Mouse (Mus musculus): ENCODE results near the gene Epb41l5. TPM values are rescaled to one million over a fixed set of nuclear protein-coding genes. Genes with fewer than 3 reads are reported as not detected.

The Epb41l5 gene
- polyA plus RNA-seq, 1 experiment from 2014 or later: 15.3 TPM

- Histone ChIP-seq H3K4me2 (ENCODE audit: low read length) (no peak overlapping the region), H3K9ac (ENCODE audit: low read length) (no peak overlapping the region), H3K9me3 (ENCODE audit: control insufficient read depth, low read length) (no peaks in the 10 kb centered on the region), H3K4me1 (ENCODE audit: control insufficient read depth in 2 of 2, insufficient read depth in 2 of 2, low read length in 2 of 2) (no peaks in the 10 kb centered on the region), H3K4me3 (ENCODE audit: control insufficient read depth in 1 of 2, insufficient read depth in 1 of 2, low read depth in 1 of 2, low read length in 2 of 2) (no peak overlapping the region), H3K36me3 (ENCODE audit: control insufficient read depth, insufficient read depth, low read length) (peaks cover 6% of the 10 kb centered on the region; the same call in 1 of the 2 replicates), H3K27ac (replicated peaks in 1 of 2; ENCODE audit: control insufficient read depth in 1 of 2, insufficient read depth in 1 of 2, low read depth in 2 of 2, low read length in 2 of 2) (no peak overlapping the region), H3K27me3 (ENCODE audit: control insufficient read depth, insufficient read depth, low read length) (no peaks in the 10 kb centered on the region)
- WGBS: 68% methylated on average over 2 of the region's 2 CpGs
- ATAC-seq (ENCODE audit: insufficient number of reproducible peaks, insufficient read depth, low FRiP score, low read depth): no peak
These were observed 58.8 kb downstream of the Epb41l5 start for GRCm38 (mm10) chr1:119590041-119590440.

GRCm38 (mm10) chr1:119584974-119585373 lies 63.8 kb downstream of the Epb41l5 start:
- H3K36me3 ChIP-seq (ENCODE audit: control insufficient read depth, insufficient read depth, low read length): 0 out of 2 replicates have a peak, but pooled peaks cover 6% of the 10 kb centered on the region
- no peak overlapping the region for H3K27ac ChIP-seq (replicated peaks in 1 of 2; ENCODE audit: control insufficient read depth in 1 of 2, insufficient read depth in 1 of 2, low read depth in 2 of 2, low read length in 2 of 2)
- H3K4me3 ChIP-seq (ENCODE audit: control insufficient read depth in 1 of 2, insufficient read depth in 1 of 2, low read depth in 1 of 2, low read length in 2 of 2): no peak overlapping the region
- H3K9ac ChIP-seq (ENCODE audit: low read length): no peak overlapping the region
- no peaks in the 10 kb centered on the region for H3K4me1 ChIP-seq (ENCODE audit: control insufficient read depth in 2 of 2, insufficient read depth in 2 of 2, low read length in 2 of 2)
- H3K4me2 ChIP-seq (ENCODE audit: low read length): no peak overlapping the region
- H3K9me3 ChIP-seq (ENCODE audit: control insufficient read depth, low read length): no peaks in the 10 kb centered on the region
- H3K27me3 ChIP-seq (ENCODE audit: control insufficient read depth, insufficient read depth, low read length): no peaks in the 10 kb centered on the region
- WGBS: 64% methylated on average over 2 of the region's 2 CpGs
- ATAC-seq (ENCODE audit: insufficient number of reproducible peaks, insufficient read depth, low FRiP score, low read depth): no peak

- Histone ChIP-seq H3K36me3 (ENCODE audit: control insufficient read depth, insufficient read depth, low read length) (peaks cover 20% of the 10 kb centered on the region), H3K27me3 (ENCODE audit: control insufficient read depth, insufficient read depth, low read length) (no peaks in the 10 kb centered on the region), H3K9me3 (ENCODE audit: control insufficient read depth, low read length) (no peaks in the 10 kb centered on the region), H3K27ac (replicated peaks in 1 of 2; ENCODE audit: control insufficient read depth in 1 of 2, insufficient read depth in 1 of 2, low read depth in 2 of 2, low read length in 2 of 2) (no peak overlapping the region), H3K4me3 (ENCODE audit: control insufficient read depth in 1 of 2, insufficient read depth in 1 of 2, low read depth in 1 of 2, low read length in 2 of 2) (no peak overlapping the region), H3K4me2 (ENCODE audit: low read length) (no peak overlapping the region), H3K4me1 (ENCODE audit: control insufficient read depth in 2 of 2, insufficient read depth in 2 of 2, low read length in 2 of 2) (no peaks in the 10 kb centered on the region), H3K9ac (ENCODE audit: low read length) (no peak overlapping the region)
- ATAC-seq (ENCODE audit: insufficient number of reproducible peaks, insufficient read depth, low FRiP score, low read depth): no peak
- WGBS: 48% methylated on average over 1 of the region's 1 CpGs
These were observed 78.7 kb downstream of the Epb41l5 start for GRCm38 (mm10) chr1:119570134-119570533.

- no peak overlapping the region for H3K4me2 ChIP-seq (ENCODE audit: low read length)
- peaks cover 11% of the 10 kb centered on the region for H3K36me3 ChIP-seq (ENCODE audit: control insufficient read depth, insufficient read depth, low read length)
- ATAC-seq (ENCODE audit: insufficient number of reproducible peaks, insufficient read depth, low FRiP score, low read depth): no peak
- H3K9me3 ChIP-seq (ENCODE audit: control insufficient read depth, low read length): 0 out of 2 replicates have a peak, but pooled peaks cover 5% of the 10 kb centered on the region
- H3K27me3 ChIP-seq (ENCODE audit: control insufficient read depth, insufficient read depth, low read length): no peaks in the 10 kb centered on the region
- no peak overlapping the region for H3K4me3 ChIP-seq (ENCODE audit: control insufficient read depth in 1 of 2, insufficient read depth in 1 of 2, low read depth in 1 of 2, low read length in 2 of 2)
- no peaks in the 10 kb centered on the region for H3K4me1 ChIP-seq (ENCODE audit: control insufficient read depth in 2 of 2, insufficient read depth in 2 of 2, low read length in 2 of 2)
- no peak overlapping the region for H3K27ac ChIP-seq (replicated peaks in 1 of 2; ENCODE audit: control insufficient read depth in 1 of 2, insufficient read depth in 1 of 2, low read depth in 2 of 2, low read length in 2 of 2)
- H3K9ac ChIP-seq (ENCODE audit: low read length): no peak overlapping the region
- WGBS: 92% methylated on average over 4 of the region's 4 CpGs
These were observed 83.3 kb downstream of the Epb41l5 start for GRCm38 (mm10) chr1:119565531-119565930.

GRCm38 (mm10) chr1:119557641-119558395 lies 91.0 kb downstream of the Epb41l5 start:
- H3K36me3 ChIP-seq (ENCODE audit: control insufficient read depth, insufficient read depth, low read length): peaks cover 15% of the 10 kb centered on the region
- H3K9me3 ChIP-seq (ENCODE audit: control insufficient read depth, low read length): 0 out of 2 replicates have a peak, but pooled peaks cover 5% of the 10 kb centered on the region
- WGBS: 91% methylated on average over 4 of the region's 4 CpGs
- no peak overlapping the region for H3K4me3 ChIP-seq (ENCODE audit: control insufficient read depth in 1 of 2, insufficient read depth in 1 of 2, low read depth in 1 of 2, low read length in 2 of 2)
- no peaks in the 10 kb centered on the region; a peak in 1 of 4 replicates for H3K4me1 ChIP-seq (ENCODE audit: control insufficient read depth in 2 of 2, insufficient read depth in 2 of 2, low read length in 2 of 2)
- H3K27me3 ChIP-seq (ENCODE audit: control insufficient read depth, insufficient read depth, low read length): no peaks in the 10 kb centered on the region
- H3K4me2 ChIP-seq (ENCODE audit: low read length): no peak overlapping the region
- H3K9ac ChIP-seq (ENCODE audit: low read length): no peak overlapping the region
- ATAC-seq (ENCODE audit: insufficient number of reproducible peaks, insufficient read depth, low FRiP score, low read depth): no peak
- H3K27ac ChIP-seq (replicated peaks in 1 of 2; ENCODE audit: control insufficient read depth in 1 of 2, insufficient read depth in 1 of 2, low read depth in 2 of 2, low read length in 2 of 2): no peak overlapping the region

GRCm38 (mm10) chr1:119555651-119556050 lies 93.1 kb downstream of the Epb41l5 start:
- no peak overlapping the region for H3K4me2 ChIP-seq (ENCODE audit: low read length)
- no peaks in the 10 kb centered on the region; a peak in 1 of 4 replicates for H3K4me1 ChIP-seq (ENCODE audit: control insufficient read depth in 2 of 2, insufficient read depth in 2 of 2, low read length in 2 of 2)
- H3K9me3 ChIP-seq (ENCODE audit: control insufficient read depth, low read length): 0 out of 2 replicates have a peak, but pooled peaks cover under 1% of the 10 kb centered on the region
- H3K4me3 ChIP-seq (ENCODE audit: control insufficient read depth in 1 of 2, insufficient read depth in 1 of 2, low read depth in 1 of 2, low read length in 2 of 2): no peak overlapping the region
- H3K9ac ChIP-seq (ENCODE audit: low read length): no peak overlapping the region
- no peaks in the 10 kb centered on the region for H3K27me3 ChIP-seq (ENCODE audit: control insufficient read depth, insufficient read depth, low read length)
- no peak for ATAC-seq (ENCODE audit: insufficient number of reproducible peaks, insufficient read depth, low FRiP score, low read depth)
- H3K36me3 ChIP-seq (ENCODE audit: control insufficient read depth, insufficient read depth, low read length): peaks cover 24% of the 10 kb centered on the region
- H3K27ac ChIP-seq (replicated peaks in 1 of 2; ENCODE audit: control insufficient read depth in 1 of 2, insufficient read depth in 1 of 2, low read depth in 2 of 2, low read length in 2 of 2): no peak overlapping the region
- 58% methylated on average over 5 of the region's 5 CpGs for WGBS

- WGBS: 97% methylated on average over 1 of the region's 1 CpGs
- Histone ChIP-seq H3K27me3 (ENCODE audit: control insufficient read depth, insufficient read depth, low read length) (no peaks in the 10 kb centered on the region), H3K9me3 (ENCODE audit: control insufficient read depth, low read length) (no peaks in the 10 kb centered on the region), H3K36me3 (ENCODE audit: control insufficient read depth, insufficient read depth, low read length) (peaks cover 29% of the 10 kb centered on the region), H3K4me1 (ENCODE audit: control insufficient read depth in 2 of 2, insufficient read depth in 2 of 2, low read length in 2 of 2) (peaks cover 0 to 1% of the 10 kb centered on the region in 2 experiments; a peak in 2 of 4 replicates), H3K4me2 (ENCODE audit: low read length) (no peak overlapping the region), H3K4me3 (ENCODE audit: control insufficient read depth in 1 of 2, insufficient read depth in 1 of 2, low read depth in 1 of 2, low read length in 2 of 2) (no peak overlapping the region), H3K27ac (replicated peaks in 1 of 2; ENCODE audit: control insufficient read depth in 1 of 2, insufficient read depth in 1 of 2, low read depth in 2 of 2, low read length in 2 of 2) (no peak overlapping the region), H3K9ac (ENCODE audit: low read length) (no peak overlapping the region)
- no peak for ATAC-seq (ENCODE audit: insufficient number of reproducible peaks, insufficient read depth, low FRiP score, low read depth)
These were observed 97.1 kb downstream of the Epb41l5 start for GRCm38 (mm10) chr1:119551651-119552050.

Measured in heart, embryonic 14.5 days (tissue).